Mouse (Mus musculus) urinary bladder, postnatal 4 days (tissue): ENCODE measurements around the gene Pds5a.
"Not testable (repeated sequence)": the region's sequence is repeated elsewhere in the genome, so short reads cannot be mapped to it uniquely, and the experiment has no call there.

Source experiments
- DNase-seq, 2 experiments: peaks; one replicate each; pipeline ENCODE4 v3.0.0; 2021 to 2022; ENCODE audit warnings: low spot score in 2 of 2

Gene Pds5a

GRCm38 (mm10) chr5:65696821-65697485, 1.1 kb downstream of the Pds5a start:
- DNase-seq = peak; percentile 47 to 70

- not testable (repeated sequence) for DNase-seq
Observed at GRCm38 (mm10) chr5:65694076-65694475, 4.0 kb downstream of the Pds5a start.

GRCm38 (mm10) chr5:65693018-65693417, 5.1 kb downstream of the Pds5a start:
- no peak for DNase-seq

GRCm38 (mm10) chr5:65688806-65689205, 9.3 kb downstream of the Pds5a start:
- DNase-seq = no peak

- DNase-seq = no peak
Observed at GRCm38 (mm10) chr5:65686806-65687205, 11.3 kb downstream of the Pds5a start.

DNA sequence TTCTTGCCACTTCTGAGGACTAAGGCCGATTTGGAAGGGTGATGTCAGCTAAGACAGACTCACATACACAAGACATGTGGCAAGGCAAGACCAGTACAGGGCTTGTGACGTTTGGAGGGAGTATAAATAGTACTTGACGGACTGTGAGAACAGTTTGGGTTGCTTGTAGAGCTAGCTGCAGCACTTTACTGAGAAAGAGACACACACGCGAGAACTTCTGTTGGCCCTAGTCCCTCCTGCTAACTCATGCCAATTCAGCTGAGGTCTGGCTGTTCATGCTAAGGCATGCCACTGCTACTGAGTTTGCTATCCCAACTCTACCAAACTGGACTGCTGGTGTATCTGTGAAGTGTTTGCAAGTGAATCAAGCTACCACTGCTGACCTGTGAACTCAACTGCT, 19.2 kb downstream of the Pds5a start:
- no peak for DNase-seq

DNA sequence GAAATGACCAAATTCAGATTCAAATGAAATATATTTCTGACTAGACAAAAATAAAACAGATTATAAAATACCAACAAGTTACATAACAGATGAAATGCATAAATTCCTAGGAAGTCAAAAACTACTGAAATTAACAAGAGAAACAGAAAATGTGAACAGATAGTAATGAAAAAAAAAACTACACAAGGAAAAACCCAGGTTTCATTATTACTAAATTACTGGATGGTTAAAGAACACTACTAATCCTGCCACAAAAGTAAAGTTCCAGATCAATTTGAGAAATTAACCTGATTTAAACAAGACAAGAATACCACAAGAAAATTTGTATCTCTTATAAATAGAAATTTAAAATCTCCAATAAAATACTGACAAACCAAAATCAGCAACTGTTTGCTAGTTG, 25.9 kb downstream of the Pds5a start:
- no peak for DNase-seq

DNA sequence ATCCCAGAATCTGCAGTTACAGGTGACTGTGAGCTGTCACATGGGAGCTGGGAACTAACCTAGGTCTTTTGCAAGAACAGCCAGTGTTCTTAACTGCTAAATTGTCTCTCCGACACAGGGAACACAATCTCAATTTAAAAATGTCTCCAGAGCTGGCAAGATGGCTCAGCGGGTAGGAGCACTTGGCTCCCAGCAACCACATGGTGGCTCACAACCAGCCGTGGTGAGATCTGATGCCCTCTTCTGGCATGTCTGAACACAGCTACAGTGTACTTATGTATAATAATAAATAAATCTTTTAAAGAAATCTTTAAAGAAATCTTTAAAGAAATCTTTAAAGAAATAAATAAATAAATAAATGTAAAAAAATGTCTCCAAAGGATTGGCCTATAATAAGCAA, 30.4 kb downstream of the Pds5a start:
- DNase-seq = no peak

DNA sequence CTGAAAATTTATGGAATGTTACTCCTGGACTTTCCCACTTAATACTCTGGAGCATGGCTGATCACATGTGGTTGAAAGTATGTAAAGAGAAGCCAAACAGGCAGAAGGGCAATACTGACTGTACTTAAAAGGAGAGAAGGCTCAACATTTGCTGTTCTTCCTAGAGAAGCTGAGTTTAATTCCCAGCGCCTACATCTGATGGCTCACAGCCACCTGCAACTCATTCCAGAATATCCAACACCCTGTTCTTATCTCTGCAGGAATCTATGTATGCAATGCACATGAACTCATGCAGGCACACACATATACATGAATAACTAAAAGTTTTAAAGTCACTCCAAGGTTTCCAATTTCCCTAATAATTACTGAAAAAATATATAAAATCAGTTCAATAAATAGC, 32.7 kb downstream of the Pds5a start:
- no peak for DNase-seq

- DNase-seq = no peak
Observed at GRCm38 (mm10) chr5:65661958-65662357, 36.1 kb downstream of the Pds5a start.

GRCm38 (mm10) chr5:65653786-65654185, 44.3 kb downstream of the Pds5a start:
- DNase-seq = no peak

- DNase-seq = no peak
Observed at GRCm38 (mm10) chr5:65638896-65639295, 59.2 kb downstream of the Pds5a start.

GRCm38 (mm10) chr5:65624340-65624739, 73.7 kb downstream of the Pds5a start:
- DNase-seq = no peak

DNA sequence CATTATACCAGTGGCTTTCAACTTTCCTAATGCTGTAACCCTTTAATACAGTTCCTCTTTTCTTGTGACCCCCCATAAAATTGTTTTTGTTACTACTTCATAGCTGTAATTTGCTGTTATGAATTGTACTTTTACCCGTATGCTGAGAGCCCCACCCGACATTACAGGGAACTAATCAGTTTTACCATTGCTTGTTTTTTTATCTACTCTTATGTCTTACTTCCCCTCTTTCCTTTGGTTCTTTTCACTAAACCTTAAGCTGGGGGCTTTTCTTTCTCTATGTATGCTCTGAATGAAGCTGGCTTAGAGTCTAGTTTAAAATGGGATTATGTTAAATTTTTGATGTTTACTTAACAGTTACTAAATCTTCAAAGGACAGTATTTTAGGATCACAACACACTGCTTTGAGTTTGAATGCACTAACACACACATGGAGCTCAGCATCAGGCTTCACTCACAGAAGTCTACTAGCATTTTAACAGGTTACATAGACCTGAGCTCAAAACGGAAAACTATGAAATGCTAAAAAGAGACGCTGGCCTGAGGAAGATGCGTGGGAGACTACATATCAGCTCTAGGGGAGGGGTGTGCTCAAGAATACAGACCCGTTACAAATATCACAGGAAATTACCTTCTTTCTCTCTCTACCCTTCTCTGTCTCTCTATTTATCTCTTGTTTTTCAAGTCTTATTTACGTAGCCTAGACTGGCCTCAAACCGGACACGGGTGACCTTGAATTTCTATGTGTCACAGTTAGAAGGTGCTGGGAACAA, 84.7 kb downstream of the Pds5a start:
- DNase-seq = no peak

DNA sequence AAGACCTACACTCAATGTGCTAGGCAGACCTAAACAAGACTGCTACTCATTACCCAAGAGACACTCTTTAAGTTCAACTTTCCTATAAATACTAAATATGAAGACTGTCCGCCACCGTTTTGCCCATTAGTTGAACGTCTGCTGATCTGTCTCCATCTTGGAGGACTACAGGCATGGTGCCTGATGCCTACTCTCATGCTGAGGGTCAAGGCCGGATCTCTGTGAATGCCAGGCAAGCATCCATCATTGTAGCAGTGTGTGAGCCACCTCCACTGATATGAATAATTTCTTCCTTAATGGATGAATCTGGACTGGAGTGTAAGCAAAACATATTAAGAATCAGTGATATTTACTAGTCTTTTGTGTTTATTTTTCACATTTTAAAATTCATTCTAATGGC, 87.5 kb downstream of the Pds5a start:
- no peak for DNase-seq

- DNase-seq = no peak
Observed at GRCm38 (mm10) chr5:65609769-65610168, 88.3 kb downstream of the Pds5a start.

GRCm38 (mm10) chr5:65606820-65607219, 91.3 kb downstream of the Pds5a start:
- DNase-seq = no peak

DNA sequence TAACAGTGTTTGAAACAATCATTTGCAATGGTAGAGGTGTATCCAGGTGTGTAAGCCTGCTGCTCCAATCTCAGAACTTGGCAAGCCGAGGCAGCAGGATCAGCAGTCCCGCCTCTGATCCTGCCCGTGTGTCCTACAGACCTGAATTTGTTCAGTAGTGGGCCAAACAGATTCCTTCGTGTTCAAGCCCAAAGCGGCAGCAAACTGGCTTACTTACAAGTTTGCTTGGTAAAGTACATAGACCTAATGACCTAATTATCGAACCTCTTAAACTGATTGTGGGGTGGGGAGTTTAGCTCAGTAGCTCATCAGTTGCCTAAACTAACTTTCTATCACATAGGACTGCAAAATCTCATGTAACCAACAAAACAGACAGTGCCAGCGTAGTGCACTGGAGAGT, 98.4 kb downstream of the Pds5a start:
- no peak for DNase-seq

- DNase-seq = no peak
Observed at GRCm38 (mm10) chr5:65592421-65592820, 105.7 kb downstream of the Pds5a start.

- DNase-seq = no peak
Observed at GRCm38 (mm10) chr5:65590199-65590598, 107.9 kb downstream of the Pds5a start.

GRCm38 (mm10) chr5:65586291-65586690, 111.8 kb downstream of the Pds5a start:
- DNase-seq = no peak

DNA sequence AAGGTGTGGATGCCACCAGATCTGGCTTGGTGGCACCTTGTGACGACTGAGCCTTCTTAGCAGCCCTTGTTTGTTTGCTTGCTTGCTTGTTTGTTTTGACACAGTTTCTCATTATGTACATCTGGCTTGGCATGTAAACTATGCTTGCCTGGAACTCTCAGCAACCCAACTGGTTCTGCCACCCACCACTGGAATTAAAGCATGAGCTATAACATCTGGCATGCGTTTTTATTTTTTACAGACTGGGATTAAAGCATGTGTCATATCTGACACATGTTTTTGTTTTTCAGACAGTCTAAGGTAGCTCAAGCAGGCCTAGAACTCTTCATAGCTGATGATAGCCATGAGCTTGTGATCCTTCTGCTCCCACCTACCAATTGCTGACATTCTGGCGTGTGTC, 119.5 kb downstream of the Pds5a start:
- DNase-seq = no peak

DNA sequence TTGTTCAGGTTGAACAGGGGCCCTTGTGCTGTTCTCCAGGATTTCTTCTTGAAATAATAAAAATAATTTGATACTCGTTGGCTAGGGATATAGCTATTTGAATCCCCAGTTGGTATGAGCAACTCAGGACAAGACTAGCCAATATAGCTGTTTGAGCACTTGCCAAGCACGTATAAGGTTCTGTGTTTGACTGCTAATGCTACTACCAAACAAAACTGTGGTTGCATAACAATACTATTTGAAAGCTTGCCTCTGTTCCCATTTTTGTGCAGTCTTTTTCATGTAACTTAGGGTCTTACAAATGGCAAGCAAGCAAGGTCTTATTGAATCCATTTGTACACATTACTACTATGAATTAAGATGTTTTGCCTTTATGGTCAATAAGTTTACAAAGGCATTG, 122.2 kb downstream of the Pds5a start:
- DNase-seq = no peak
